Mouse (Mus musculus) liver, adult (tissue): ENCODE measurements around the gene Chchd3.

Experiments used
- GATA4 ChIP-seq: IDR thresholded peaks from 2 replicates; pipeline ENCODE4 v1.6.1; 2014; ENCODE audit warnings: mild to moderate bottlenecking, low read length; ENCODE audit not compliant: insufficient replicate concordance

The Chchd3 gene

DNA sequence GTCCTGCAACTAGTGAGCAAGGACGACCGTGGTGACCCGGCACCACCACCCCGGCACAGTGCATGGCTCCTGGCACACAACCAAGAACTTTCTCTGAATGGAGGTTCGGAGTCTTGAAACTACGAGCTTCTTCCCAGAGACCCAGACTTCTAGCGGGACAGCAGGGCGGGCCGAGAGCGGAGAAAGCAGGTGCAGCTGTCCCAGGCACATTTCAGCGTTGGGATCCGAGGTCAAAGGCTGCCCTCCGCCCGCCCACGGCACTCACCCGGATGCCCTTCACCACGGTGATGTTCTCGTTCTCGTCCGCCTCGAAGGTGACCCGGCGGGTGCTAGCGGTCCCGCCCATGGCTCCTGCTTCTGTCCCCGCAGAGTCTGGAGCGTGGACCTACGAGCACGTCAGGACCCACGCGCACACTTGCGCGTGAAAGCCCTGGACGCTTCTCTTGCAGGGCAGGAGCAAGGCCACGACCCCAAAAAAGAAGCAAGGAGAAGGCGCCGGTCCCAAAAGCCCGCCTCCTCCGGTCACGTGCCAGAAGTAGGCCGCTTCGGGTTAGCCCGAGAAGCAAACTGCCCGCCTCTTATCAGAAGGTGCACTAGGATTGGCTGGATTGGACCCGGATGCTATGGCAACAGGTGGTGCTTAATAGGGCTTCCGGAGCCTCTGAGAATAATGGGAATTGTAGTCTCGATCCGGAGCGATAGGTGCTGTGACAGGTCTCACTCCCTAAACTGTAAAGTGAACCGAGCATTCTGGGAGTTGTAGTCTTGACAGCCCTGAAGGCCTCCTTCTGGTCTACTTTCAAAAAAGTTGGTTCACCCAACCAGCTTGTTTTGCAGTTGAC is at the start of gene Chchd3:
TSS of gene Chchd3 (minus strand) at position 526 of the 842 bp plus-strand sequence.
- TF ChIP-seq GATA4: 0 out of 2 replicates have a peak, but pooled peaks have one; percentile 73

DNA sequence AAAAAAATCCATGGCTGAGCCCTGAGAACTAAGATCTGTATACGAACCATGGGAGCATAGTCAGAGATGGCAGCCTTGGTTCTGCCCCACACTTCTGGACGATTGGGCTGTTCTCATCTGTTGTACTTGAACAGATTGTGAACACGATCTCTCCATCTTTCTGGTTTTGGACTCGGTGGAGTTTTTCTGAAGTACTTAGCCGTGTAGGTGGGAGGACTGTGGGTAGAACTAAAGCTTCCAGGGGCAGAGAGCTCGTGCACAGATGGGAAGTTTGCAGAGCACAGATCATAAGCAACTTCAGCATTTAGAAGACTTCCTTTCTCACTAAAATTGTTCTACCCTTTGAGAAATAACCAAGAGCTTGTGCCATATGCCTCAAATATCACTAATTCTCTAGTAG is 44.6 kb upstream of the Chchd3 start:
- no peak for TF ChIP-seq GATA4

DNA sequence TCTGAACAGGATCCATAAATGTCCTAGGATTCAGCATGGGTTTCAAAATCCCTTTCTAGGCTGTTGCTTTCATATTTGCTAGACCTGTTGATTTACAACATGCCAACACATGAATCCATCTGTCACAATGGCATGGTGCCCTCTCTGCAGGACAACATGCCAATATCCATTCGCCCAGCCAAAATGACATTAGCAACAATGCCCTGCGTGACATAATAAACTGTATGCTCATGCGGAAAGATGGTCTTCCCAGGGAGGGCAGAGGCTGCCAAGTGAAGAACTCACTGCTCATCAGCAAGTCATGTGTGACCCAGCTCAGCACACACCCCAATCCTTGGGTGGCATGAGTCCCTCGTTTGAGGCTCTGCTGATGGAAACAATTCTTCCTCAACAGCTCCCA is 38.8 kb upstream of the Chchd3 start:
- no peak for TF ChIP-seq GATA4

DNA sequence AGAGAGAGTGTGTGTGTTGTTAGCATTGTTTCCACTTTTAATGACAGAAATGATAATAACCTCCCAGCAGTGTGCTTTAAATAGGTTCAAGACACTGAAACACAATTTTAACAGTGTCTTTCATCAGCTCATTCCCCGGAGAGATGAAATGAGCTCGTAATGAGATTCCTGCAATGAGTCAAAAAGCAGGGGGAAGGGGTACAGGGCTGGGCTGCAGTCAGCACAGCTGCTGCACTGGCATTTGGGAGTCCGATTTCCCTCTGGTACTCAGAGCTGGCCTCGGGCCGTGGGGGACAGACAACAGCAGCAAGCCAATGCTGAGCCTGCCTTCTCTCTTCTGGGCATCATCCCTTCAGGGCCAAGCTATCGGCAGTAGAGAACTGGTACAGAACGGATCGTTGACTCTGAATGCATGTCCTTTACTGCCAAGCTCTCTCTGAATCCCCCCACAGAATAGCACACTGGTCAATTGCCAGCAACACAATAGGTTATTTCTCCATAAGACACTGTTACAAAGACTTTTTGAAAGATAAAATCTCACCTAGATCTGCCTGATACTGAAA is 34.7 kb upstream of the Chchd3 start:
- no peak for TF ChIP-seq GATA4

DNA sequence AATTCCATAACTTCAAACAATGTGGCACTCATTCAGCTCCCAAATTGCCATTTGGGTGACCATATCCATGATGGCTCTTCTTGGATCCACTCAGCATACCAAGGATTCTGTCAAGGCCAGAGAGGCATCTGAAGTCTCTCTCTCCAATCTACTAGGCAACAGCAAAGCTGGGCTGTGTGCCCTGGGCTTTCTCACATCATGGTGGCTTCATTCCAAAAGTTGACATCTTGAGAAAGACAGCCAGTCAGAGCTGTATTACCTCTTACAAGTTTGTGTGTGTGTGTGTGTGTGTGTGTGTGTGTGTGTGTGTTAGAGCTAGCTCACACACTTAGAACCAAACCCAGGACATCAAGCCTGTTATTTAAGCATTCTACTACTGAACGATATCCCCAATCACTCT is 20.1 kb upstream of the Chchd3 start:
- TF ChIP-seq GATA4: no peak

DNA sequence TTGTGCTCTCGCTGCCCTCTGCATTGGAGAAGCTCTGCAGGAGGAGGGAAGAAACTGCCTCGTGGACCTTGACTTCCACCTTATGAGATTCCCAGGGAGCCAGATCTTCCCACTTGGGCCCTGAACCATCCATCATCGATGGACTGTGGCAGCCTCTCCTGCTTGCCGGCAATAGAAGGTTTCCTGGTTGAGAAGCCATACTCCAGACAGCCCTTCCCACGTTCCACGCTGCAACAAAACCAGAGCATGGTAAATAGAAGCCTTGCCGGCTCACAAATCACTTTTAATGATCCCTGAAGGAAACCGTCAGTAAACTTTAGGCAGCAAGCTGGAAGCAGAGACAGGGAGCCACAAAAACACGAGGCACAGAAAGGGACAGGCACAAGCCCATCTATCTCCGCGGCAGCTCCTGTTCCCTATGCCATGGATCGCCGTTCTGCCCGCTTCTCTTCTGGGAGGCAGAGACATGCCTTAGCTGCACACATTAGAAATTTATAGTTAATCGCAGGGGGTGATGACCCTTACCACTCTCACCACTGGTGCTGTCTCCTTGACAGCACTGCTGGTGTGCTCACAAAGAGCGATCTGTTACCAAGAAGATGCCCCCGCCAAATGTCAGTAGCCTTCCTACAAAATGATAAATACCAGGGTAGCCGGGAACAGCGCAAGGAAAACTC is 18.3 kb upstream of the Chchd3 start:
- TF ChIP-seq GATA4: no peak

DNA sequence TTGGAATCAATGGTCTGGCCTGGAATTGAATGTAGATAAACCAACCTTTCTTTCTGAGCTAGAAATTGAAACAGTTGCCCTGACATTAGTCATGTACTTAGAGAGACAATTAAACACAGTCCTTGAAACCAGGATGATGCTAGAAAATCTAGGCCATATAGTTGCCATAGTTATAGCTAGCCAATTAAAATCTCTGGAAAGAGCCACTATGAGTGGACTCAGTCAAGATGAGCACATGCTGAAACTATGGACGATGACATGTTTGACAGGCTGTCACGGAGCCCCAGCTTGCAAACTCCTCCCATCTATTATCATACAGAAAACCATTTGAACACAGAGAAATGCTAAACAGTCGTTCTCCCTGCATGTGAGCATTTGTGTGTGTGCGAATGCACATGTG is 6.4 kb upstream of the Chchd3 start:
- no peak for TF ChIP-seq GATA4

DNA sequence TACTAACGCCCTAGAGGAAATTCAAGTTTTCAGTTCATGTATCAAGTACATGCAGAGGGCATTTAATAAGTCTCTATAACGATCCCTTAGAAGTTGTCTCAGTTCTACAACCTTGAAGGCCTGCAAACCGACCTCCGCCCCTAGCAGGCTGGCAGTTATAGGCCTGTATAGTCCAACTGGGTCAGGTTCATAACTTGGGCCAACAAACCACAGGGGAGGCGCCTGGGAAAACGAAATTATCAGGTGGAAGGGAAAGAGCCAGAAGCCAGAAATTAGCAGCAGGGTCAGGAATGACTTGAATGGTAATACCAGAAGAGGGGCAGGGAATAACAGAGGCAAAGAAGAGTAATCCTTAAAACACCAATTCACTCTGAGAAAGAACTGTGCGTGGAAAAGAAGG is 784 bp downstream of the Chchd3 start:
- no peak for TF ChIP-seq GATA4

DNA sequence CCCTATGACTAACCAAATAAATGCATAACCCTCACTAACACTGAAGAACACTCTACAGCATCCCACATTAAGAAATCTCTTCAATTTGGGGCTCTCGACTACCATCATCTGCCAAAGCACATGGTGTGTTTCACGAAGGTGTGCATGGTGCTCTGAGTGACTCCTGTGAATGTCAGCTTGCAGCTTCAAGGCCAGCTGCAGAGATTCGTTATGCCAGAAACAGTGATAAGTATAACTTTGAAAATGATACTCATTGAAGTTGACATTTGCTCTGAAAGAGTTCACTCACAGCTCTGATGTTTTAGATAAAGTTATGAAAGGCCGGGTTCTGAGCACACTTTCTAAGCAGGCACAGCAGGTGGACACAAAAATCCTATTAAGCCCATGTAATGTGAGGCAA is 3.7 kb downstream of the Chchd3 start:
- no peak for TF ChIP-seq GATA4

DNA sequence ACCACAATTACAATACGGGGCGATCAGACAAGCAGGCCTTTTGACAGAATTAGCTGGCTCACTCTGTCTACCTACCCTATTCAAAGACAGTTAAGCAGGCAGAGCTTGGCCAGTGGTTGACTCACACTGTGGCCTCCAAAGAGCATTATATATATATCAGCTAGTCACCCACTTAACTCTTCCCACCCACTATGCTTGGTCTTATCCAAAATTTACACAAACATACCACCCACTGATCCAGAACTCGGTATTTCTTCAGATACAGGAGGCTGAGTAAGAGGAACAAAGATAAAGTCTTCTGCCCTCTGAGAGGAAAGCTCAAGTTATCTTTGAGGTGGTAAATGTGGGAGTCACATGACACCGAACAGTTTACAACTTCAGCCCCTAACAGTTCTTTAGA is 4.4 kb downstream of the Chchd3 start:
- no peak for TF ChIP-seq GATA4

DNA sequence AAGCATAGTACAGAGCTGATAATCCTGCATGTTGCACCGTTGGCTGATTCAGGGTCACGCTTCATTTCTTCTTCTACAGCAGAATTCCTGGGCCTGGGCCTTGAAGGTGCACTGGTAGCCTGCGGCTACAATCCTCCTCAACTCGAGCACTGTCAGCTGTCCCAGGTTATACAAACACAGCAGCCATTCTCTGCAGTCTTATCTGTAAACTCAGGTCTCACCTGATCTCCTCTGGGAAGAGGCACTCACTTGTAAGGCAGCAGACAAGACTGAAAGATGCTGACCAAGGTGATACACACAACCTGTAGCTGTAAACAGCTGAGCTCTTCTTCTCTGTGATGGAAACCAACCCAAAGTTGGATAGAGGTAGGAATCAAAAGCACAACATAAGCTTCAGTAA is 5.1 kb downstream of the Chchd3 start:
- TF ChIP-seq GATA4: no peak

DNA sequence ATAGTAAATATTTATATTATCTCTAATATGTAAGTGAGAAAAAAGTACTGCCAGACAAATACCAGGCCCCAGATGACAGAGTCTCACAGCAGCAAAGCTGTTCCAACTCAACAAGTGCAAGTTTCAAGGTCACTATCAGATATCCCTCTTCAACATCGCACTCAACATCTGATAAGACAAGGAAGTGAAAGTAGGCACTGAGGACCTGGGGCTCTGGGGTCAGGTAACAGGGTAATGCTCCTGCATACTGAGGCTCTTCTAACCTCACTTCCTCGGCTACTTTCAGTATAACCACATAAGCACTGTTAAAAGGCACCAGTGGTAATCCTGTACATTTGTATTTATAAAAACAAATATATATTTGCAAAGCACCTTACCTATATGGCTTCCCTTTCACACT is 8.4 kb downstream of the Chchd3 start:
- no peak for TF ChIP-seq GATA4

DNA sequence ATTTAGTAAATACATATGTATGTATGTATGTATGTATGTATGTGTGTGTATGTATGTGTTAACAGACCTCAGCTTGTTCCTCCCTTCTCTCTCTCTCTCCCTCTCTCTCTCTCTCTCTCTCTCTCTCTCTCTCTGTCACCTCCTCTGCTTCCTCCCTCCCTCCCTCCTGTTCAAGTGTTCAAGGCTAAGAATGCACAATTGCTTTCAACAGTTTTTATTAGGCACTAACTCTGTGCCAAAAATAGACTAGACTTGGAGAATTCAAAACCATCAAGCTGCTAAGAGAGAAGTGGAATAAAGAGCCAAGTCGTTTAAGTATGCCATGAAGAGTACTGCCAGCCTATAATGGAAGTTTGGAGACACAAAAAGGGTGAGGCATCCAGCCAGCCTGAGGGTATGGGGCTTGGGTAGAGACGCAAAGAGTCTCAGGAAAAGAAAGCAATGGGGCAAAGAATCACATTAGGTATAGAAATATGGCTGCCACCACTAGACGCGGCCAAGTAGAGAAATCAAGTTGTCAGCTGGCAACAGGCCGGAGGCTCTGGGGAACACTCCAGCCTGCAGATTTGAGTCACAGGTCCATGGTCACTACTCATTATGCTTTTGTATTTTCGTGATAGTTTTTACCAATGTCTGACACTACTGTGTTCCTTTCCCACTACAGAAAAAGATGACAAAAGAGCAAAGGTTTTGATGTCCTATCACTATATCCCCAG is 10.2 kb downstream of the Chchd3 start:
- TF ChIP-seq GATA4: no peak

DNA sequence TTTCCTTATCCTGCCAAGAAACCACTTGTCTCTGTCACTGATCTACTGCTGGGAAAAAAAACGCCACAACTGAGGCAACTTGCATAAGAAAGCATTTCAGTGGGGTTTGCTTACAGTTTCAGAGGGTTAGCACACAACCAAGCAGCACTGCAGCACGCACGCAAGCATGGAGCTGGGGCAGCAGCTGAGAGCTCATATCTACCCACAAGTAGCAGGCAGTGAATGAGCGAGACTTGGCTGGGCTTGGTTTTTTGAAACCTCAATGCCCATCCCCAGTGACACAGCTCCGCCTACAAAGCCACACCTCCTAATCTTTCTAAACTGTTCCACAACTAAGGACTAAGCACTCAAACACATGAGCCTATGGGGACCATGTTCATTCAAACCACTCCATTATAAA is 16.6 kb downstream of the Chchd3 start:
- no peak for TF ChIP-seq GATA4

DNA sequence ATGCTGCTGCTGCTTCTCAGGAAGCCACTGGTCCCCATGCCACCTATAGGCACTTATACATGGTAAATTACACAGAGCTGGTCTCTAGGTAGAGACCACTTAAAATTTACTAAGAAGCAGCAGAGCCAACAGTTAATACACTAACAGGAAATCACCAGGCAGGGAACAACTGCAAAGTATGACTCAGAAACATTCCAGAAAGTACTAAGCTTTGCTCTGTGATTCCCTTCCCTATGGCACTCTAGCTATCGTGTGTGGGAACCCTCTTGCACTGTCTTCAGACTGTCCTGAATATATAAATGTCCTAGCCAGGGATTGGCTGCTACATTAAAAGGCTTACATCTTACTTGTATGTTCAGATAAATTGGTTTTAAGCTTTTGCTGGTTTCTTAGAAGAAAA is 17.2 kb downstream of the Chchd3 start:
- no peak for TF ChIP-seq GATA4

DNA sequence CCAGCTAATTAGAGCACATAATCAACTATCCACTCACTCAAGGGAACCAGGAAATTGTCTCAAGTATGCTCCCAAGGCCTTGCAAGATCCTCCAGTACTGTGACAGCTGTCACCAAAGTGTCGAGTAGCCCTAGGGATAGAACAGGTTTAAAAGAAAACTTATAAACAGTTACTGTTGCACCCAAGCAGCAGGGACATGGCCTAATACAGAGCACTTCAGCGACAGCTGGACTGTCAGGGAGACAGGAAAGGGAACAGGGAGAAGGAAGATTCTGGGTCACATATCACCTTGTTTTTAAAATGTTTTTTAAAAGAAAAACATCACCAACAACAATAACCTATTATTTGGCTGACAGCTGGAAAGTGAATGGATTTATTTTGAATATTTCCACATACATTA is 18.1 kb downstream of the Chchd3 start:
- no peak for TF ChIP-seq GATA4

DNA sequence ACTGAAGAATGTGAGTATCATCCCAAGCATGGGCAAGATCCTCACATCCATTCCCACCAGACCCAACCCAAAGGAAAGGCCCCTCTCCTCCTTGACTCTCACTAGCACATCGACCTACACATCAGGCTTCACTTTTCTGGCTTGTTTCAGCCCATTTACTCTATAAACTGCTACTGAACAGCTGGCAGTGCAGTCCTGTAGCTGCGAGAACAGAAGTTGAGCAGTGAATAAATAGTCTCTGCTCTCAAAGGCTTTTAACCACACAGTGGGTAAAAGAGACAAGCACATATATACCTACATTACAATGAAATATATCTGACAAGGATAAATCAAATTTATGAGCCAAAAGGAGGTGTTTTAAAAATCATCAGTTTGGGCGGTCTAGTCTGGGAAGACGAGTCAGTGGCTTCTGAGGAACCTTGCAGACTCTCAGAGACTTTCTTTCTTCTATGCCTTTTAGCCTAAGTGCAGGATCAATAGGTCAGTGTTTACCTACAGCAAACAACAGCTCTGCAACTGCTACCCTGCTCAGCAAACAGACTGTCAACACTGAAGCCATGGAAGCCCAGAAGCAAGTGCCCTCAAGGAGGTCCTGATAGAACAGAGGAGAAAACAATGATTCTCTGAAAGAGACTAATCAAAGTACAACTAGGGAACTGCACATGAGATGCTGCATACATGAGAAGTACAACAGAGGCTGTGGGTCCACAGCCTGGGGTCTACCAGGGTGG is 19.5 kb downstream of the Chchd3 start:
- TF ChIP-seq GATA4: no peak
